Mouse (Mus musculus) embryo, embryonic 10.5 days (tissue): Measurements from ENCODE around the gene Lin7a.
A peak's percentile ranks its signal among the peaks of the same experiment; 100 is the strongest.

Experiments used
- DNase-seq: peaks from one replicate; pipeline ENCODE4 v3.0.0-alpha.2; 2015; ENCODE audit warnings: low spot score

Gene Lin7a

GRCm38 (mm10) chr10:107251801-107252502 lies 19.5 kb upstream of the Lin7a start:
- DNase-seq = no peak

DNA sequence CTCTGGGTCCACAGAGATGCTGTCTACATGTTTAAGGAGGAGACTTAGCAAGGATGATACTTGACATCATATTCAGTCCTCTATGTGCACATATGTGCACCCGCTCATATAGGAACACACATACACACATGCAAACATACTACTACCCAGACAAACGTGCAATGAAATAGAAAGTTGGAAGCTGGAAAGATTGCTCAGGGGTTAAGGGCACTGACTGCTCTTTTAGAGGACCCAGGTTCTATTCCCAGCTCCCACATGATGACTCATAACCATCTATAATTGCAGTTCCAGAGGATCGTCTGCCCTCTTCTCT lies 19.0 kb upstream of the Lin7a start:
- DNase-seq = no peak

- no peak for DNase-seq
These were observed 18.1 kb upstream of the Lin7a start for GRCm38 (mm10) chr10:107253191-107253965.

DNA sequence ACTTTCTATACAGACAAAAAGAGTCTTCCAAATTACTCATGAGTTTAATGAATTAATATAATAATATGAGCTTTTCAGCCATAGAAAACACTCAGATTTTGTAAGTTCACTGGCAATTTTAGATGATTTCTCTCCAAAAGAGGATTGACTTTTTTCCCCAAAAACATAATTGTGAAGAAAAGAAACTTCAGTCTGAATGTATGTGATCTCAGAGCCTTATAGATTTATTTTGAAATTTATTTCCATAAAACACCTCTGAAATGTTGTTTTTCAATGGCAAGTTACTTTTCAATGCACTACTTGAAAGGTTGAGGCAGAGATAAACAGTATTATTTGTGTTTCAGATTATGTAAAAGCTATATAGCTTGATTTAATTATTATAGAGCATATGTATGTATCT lies 16.8 kb upstream of the Lin7a start:
- no peak for DNase-seq

DNA sequence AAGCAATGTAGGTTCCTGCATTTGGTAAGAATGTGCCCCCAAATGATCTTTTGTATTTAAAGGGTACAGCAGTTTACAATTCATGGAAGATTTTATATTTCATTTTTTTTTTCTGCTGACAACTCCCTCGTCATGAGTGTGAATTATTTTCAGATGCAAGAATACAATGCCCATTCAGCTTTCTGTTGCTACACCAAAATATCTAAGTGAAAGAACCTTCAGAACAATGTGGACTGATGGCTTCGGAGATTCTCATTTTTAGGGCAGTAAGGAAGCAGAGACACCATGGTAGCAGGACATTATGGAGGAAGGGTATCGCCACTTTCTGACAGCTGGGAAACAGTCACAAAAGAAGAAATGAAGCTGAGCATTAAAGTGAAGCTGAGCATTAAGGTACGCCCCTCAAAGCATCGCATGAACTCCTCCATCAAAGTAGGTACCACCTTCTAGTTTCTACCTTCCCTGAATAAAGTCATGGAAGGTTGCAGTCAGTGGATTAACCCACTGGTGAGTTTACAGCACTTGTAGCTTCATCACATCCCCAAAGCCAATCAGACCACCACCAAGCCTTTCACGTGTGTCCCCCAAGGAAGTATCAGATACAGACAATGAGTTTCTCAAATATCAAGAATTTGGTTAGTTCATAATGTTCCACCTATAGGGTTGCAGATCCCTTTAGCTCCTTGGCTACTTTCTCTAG lies 16.0 kb upstream of the Lin7a start:
- no peak for DNase-seq

GRCm38 (mm10) chr10:107256451-107256960 lies 15.0 kb upstream of the Lin7a start:
- no peak for DNase-seq

- DNase-seq = no peak
These were observed 11.1 kb upstream of the Lin7a start for GRCm38 (mm10) chr10:107260428-107260827.

DNA sequence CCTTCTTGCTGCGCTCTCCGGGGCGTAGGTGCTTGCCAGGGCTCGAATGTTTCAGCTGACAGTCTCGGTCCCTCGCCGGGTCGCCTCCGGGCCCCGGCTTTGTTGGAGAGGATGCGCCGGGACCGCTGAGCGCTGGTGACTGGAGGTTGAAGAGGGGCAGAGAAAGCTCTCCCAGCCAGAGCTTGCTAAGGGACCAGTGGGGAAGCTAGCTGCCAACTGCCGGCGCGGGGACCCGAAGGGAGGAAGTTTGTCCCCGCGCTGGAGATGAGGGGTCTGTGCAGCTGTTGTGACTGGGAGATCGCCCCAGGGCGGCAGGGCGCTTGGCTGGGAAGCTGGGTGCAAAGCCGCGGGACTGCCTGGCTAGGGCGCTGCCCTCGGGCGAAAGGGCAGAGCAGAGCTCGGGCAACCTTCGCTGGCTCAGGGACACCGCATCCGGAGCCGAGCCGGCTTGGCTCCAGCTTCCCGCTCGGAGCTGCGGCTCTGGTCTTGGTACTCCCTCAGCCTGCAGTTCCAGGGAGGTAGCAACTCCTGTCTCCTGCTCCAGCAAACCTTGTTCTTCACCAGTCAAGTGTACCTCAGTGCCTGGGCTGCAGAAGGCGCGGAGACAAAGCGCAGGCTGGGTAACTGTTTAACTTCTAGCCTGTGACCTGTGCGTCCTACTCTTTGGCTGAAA lies 781 bp downstream of the Lin7a start:
- peak; percentile 60 for DNase-seq

DNA sequence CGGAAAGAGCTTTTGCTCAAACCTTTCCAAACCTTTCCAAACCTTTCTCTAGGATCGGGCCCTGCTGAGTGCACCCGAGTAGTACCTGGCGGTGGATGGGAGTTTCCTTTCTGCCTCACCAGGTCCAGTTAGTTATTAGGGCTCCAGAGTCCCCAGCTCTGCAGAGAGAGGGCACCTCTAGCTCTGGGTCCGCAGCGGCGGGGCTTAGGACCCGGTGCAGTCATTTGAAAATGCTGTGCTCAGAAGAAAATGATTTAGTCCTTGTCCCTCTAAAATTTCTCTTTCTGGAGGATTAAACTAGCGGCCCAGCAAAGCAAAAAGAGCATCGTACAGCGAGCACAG lies 1.3 kb downstream of the Lin7a start:
- DNase-seq = peak; percentile 59

GRCm38 (mm10) chr10:107273848-107274247 lies 2.4 kb downstream of the Lin7a start:
- peak; percentile 51 for DNase-seq

GRCm38 (mm10) chr10:107274785-107275184 lies 3.3 kb downstream of the Lin7a start:
- peak; percentile 64 for DNase-seq

GRCm38 (mm10) chr10:107276647-107277046 lies 5.2 kb downstream of the Lin7a start:
- DNase-seq = no peak

DNA sequence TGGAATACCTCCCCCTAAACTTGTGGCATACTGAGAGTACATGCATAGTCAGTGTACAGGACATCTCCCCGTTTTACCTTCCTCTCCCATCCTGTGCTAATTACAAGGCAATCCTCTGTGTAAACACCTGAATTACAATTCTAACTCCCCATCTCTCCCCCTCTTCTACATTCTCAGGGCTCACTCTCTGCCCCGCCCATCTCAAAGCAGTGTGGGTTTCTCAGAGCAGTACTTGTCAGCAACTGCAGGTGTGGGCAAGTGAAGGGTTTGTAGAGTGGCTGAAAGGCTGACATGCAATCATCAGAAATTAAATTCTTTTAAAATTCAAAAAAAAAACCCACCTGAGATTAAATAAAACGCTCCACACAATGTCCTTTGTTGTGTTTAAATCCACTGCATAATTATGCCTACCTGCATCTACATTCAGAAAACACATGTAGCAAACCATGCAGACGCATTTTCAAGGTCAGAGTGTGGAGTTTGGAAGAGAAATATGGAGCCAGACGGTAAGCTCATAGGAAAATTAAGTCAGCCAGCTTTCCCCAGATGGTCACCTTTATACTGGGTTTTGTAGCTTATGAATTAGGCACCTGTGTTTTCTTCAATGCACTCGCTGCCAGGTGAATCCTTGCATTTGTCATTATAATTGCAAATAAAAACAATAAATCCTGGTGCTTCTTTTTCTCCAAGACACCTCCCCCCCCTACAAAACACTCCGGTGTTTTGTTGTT lies 22.6 kb downstream of the Lin7a start:
- DNase-seq = no peak

- no peak for DNase-seq
These were observed 29.2 kb downstream of the Lin7a start for GRCm38 (mm10) chr10:107300587-107301248.

DNA sequence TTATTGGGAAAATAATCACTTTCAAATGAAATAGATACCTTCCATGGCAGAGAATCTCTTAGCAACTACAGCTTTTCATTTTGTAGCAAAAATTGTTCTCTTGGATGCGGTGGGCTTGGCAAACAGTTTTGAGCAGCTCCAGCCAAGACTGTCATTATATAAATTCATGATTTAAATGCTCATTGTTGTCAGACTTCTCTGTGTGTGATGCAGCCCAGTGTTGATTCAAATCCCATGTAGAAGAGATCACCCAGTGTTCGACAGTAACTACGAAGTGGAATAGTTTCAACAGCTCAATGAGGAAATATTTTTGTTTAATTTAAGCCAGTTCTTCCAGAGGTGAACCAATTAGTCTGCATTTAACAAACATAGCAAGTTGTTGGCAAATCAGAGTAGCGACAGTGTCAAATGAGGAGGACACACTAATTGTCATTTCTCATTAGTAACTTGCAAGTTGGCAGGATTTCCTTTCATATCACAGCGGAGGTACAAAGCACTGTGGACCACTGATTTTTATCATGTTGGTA lies 39.5 kb downstream of the Lin7a start:
- DNase-seq = no peak

DNA sequence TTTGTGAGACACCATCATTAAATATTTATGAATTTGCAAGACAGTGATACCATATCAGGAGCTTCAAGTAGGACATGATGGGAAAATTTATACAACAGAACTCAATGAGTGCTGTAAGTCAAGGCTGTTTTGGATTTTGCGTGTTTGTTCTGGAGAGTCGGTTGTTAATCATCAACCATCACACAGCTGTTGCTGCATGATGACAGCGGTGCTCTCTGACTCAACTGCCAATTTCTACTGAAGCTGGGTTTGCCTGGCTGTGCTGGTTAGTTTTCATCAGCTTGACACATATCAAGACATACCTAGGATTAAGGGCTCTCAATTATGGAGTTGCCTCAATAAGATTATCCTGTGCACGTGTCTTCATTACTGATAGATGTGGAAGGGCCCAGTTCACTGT lies 41.1 kb downstream of the Lin7a start:
- no peak for DNase-seq

DNA sequence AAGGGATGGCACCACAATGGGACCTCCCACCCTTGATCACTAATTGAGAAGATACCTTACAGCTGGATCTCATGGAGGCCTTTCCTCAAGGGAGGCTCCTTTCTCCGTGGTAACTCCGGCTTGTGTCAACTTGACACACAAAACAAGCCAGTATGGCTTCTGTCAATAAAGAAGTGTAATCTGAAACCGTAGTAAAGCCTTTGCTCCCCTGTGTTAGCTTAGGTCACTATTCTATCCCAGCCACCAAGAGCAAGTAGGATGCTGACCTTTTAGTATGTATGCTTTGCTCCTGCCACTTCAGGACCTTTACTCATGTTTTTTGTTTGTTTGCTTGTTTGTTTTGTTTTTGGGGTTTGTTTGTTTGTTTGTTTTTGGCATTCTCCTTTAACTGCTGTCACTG lies 41.9 kb downstream of the Lin7a start:
- DNase-seq = no peak

DNA sequence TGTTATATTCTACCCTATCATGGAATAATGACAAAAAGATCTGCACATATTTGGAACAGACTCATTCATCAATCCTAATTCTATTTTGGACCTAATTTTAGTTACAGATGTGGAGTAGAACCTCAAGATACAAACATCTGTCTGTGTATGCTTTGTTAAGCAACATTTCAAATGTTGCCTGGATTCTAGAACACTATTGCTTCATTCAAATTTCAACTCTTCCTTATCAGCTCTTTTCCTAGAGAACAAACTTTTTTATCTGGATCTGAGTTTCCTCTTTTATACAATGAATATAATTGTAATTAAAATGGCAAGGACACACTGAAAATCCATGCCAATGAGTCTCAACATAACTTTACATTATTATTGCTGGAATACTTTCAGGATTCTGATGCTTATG lies 43.8 kb downstream of the Lin7a start:
- DNase-seq = no peak

- DNase-seq = no peak
These were observed 44.2 kb downstream of the Lin7a start for GRCm38 (mm10) chr10:107315681-107316080.

- no peak for DNase-seq
These were observed 44.6 kb downstream of the Lin7a start for GRCm38 (mm10) chr10:107316100-107316499.

DNA sequence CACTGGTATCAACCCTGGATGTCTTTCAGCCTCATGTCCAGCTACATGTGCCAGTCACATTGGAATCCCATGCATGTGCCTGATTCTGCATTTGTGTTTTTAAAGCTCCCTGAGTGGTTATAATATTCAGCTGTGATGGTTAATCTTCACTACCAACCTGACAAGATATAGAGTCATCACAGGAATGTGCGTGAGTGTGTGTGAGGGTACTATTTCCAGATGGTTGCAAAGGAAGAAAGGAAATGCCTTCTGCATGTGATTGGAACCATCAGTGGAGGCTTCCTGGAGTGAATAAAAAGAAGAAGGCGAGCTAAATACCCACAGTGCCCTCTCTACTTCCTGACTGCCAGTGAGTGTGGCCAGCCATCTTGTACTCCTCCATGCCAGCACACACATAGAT lies 48.2 kb downstream of the Lin7a start:
- DNase-seq = no peak
